Mouse (Mus musculus): Measurements from ENCODE around the gene Metap1. TPM values are rescaled to one million over a fixed set of nuclear protein-coding genes. Genes with fewer than 3 reads are reported as not detected.
A peak's percentile ranks its signal among the peaks of the same experiment; 100 is the strongest.

The Metap1 gene
- polyA plus RNA-seq, 1 experiment from 2014 or later, result 48.0 TPM

DNA sequence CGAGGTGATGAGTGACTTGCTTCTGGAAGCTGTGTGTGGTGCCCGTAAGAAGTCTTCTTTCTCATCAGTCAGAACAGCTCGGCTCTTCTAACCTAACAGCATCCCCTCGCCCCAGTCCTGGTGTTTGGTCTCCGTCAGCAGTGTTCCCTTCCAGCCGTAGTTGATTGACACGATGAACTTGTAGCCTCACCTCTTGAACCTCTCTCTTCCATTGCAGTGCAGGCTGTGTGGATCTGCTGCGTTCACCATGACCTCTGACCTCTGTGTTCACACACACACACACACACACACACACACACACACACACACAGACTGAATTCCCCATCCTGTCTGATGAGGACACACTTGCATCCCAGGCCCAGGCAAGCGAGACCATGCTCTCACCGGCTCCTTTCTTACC is 37.1 kb downstream of the Metap1 start:
- no peak overlapping the region for H3K27ac ChIP-seq (ENCODE audit: low read depth, low read length)
- 0 out of 2 replicates have a peak overlapping the region, but pooled peaks have one; percentile 16 for H3K9ac ChIP-seq (ENCODE audit: low read depth, low read length)
- H3K4me3 ChIP-seq (ENCODE audit: low read depth, low read length), result no peak overlapping the region
- peaks cover 11% of the 10 kb centered on the region for H3K4me1 ChIP-seq (ENCODE audit: control insufficient read depth, insufficient read depth, low read length)
- no peak for ATAC-seq (replicated peaks; ENCODE audit: insufficient number of reproducible peaks, low FRiP score, low TSS enrichment)
- no peaks in the 10 kb centered on the region for H3K27me3 ChIP-seq (ENCODE audit: control insufficient read depth, insufficient read depth, low read length)
- no peak overlapping the region for H3K4me2 ChIP-seq
- peaks cover 27% of the 10 kb centered on the region for H3K36me3 ChIP-seq (ENCODE audit: control insufficient read depth, insufficient read depth, low read length)
- WGBS (ENCODE audit: insufficient replicate concordance), result 81% methylated on average over 10 of the region's 10 CpGs
- H3K9me3 ChIP-seq (replicated peaks; ENCODE audit: control insufficient read depth, low read length), result no peaks in the 10 kb centered on the region

- peaks cover 32% of the 10 kb centered on the region for H3K36me3 ChIP-seq (ENCODE audit: control insufficient read depth, insufficient read depth, low read length)
- ATAC-seq (replicated peaks; ENCODE audit: insufficient number of reproducible peaks, low FRiP score, low TSS enrichment), result no peak
- no peaks in the 10 kb centered on the region for H3K27me3 ChIP-seq (ENCODE audit: control insufficient read depth, insufficient read depth, low read length)
- no peaks in the 10 kb centered on the region for H3K9me3 ChIP-seq (replicated peaks; ENCODE audit: control insufficient read depth, low read length)
- WGBS (ENCODE audit: insufficient replicate concordance), result 66% methylated on average over 12 of the region's 12 CpGs
- peaks cover 18% of the 10 kb centered on the region for H3K4me1 ChIP-seq (ENCODE audit: control insufficient read depth, insufficient read depth, low read length)
- no peak overlapping the region for H3K27ac ChIP-seq (ENCODE audit: low read depth, low read length)
- H3K4me2 ChIP-seq, result no peak overlapping the region
- no peak overlapping the region for H3K4me3 ChIP-seq (ENCODE audit: low read depth, low read length)
- H3K9ac ChIP-seq (ENCODE audit: low read depth, low read length), result no peak overlapping the region
These were observed 41.0 kb downstream of the Metap1 start for GRCm38 (mm10) chr3:138448077-138448860.

GRCm38 (mm10) chr3:138443465-138443771 is 45.9 kb downstream of the Metap1 start:
- no peaks in the 10 kb centered on the region for H3K9me3 ChIP-seq (replicated peaks; ENCODE audit: control insufficient read depth, low read length)
- H3K9ac ChIP-seq (ENCODE audit: low read depth, low read length), result peak overlapping the region; percentile 97
- H3K27ac ChIP-seq (ENCODE audit: low read depth, low read length), result peak overlapping the region; percentile 87
- ATAC-seq (replicated peaks; ENCODE audit: insufficient number of reproducible peaks, low FRiP score, low TSS enrichment), result no peak
- H3K4me3 ChIP-seq (ENCODE audit: low read depth, low read length), result peak overlapping the region; percentile 91
- peak overlapping the region; percentile 80 for H3K4me2 ChIP-seq
- peaks cover 11% of the 10 kb centered on the region for H3K36me3 ChIP-seq (ENCODE audit: control insufficient read depth, insufficient read depth, low read length)
- WGBS (ENCODE audit: insufficient replicate concordance), result 4% methylated on average over 9 of the region's 9 CpGs
- no peaks in the 10 kb centered on the region for H3K27me3 ChIP-seq (ENCODE audit: control insufficient read depth, insufficient read depth, low read length)
- H3K4me1 ChIP-seq (ENCODE audit: control insufficient read depth, insufficient read depth, low read length), result peaks cover 18% of the 10 kb centered on the region

DNA sequence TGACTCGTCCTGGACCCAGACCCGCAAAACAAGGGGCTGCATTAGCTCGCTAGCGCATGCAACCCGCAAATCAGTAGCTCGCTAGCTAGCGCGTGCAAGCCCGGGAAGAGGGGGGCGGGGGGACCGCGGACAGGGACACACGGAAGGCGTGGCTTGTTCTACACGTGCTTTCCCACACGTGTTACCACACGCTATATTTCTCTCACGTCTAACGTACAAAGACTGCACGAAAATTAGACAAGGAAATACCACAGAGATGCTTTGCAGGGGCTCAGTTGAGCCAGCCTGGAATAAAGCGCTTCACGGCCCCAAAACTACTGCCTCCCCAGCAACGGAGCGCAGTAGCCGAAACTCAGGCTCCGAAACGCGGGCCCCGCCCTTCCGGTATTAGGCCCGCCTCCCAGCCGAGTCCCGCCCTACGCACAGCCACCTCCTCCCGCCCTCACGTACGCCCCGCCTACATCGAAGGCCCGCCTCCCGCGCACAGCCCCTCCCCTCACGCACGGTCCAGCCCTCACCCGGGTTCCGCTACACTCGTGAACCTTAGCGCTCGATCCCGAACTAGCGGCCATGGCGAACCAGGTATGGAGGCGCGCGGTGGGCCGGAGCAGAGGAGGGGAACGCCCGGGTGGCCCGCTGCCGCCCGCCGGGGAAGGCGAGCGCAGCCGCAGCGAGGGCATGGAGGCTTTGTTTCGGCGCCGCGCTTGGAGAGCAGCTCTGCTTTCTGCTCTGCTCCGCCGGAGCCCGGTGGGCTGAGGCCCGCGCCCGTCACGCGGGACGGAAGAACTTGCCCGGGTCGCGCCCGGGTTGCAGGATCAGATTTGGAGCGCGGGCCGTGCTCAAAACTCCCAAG is 46.5 kb downstream of the Metap1 start, which contains the start of gene Adh5:
Adh5 (plus strand) TSS at position 482 of the 853 bp plus-strand sequence.
- Histone ChIP-seq H3K36me3 (ENCODE audit: control insufficient read depth, insufficient read depth, low read length) (peaks cover 11% of the 10 kb centered on the region), H3K4me3 (ENCODE audit: low read depth, low read length) (peak within 1 kb of the TSS; percentile 91), H3K9me3 (replicated peaks; ENCODE audit: control insufficient read depth, low read length) (no peaks in the 10 kb centered on the region), H3K27me3 (ENCODE audit: control insufficient read depth, insufficient read depth, low read length) (no peaks in the 10 kb centered on the region), H3K27ac (ENCODE audit: low read depth, low read length) (peak within 1 kb of the TSS; percentile 87), H3K9ac (ENCODE audit: low read depth, low read length) (peak within 1 kb of the TSS; percentile 97), H3K4me1 (ENCODE audit: control insufficient read depth, insufficient read depth, low read length) (peaks cover 13% of the 10 kb centered on the region), H3K4me2 (peak within 1 kb of the TSS; percentile 80)
- WGBS (ENCODE audit: insufficient replicate concordance), result under 1% methylated on average over 86 of the region's 86 CpGs
- ATAC-seq (replicated peaks; ENCODE audit: insufficient number of reproducible peaks, low FRiP score, low TSS enrichment), result peak; percentile 100

DNA sequence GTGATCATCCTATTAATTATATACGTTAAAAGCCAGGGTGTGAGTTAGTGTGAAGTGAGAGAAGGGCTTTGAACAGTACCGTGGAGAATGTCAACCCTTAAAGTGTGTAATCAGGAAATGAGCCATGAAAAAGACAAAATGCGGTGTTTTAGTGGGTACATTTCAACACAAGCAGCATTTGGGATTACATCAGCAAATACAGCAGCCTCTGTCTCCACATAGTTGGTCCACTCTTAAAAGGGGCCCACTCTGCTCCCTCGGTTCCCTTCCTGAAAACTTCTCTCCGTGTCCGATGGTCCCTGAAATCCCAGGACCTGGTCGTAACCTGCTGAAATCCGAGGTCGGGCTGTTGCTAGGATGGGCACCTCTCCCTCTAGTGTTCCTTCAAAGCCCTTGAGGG is 47.1 kb downstream of the Metap1 start:
- ATAC-seq (replicated peaks; ENCODE audit: insufficient number of reproducible peaks, low FRiP score, low TSS enrichment), result no peak
- Histone ChIP-seq H3K4me3 (ENCODE audit: low read depth, low read length) (peak overlapping the region; percentile 91), H3K4me2 (peak overlapping the region; percentile 80), H3K4me1 (ENCODE audit: control insufficient read depth, insufficient read depth, low read length) (peaks cover 9% of the 10 kb centered on the region), H3K9ac (ENCODE audit: low read depth, low read length) (peak overlapping the region; percentile 97), H3K27me3 (ENCODE audit: control insufficient read depth, insufficient read depth, low read length) (no peaks in the 10 kb centered on the region), H3K36me3 (ENCODE audit: control insufficient read depth, insufficient read depth, low read length) (peaks cover 11% of the 10 kb centered on the region), H3K27ac (ENCODE audit: low read depth, low read length) (peak overlapping the region; percentile 87), H3K9me3 (replicated peaks; ENCODE audit: control insufficient read depth, low read length) (no peaks in the 10 kb centered on the region)
- 9% methylated on average over 9 of the region's 9 CpGs for WGBS (ENCODE audit: insufficient replicate concordance)

DNA sequence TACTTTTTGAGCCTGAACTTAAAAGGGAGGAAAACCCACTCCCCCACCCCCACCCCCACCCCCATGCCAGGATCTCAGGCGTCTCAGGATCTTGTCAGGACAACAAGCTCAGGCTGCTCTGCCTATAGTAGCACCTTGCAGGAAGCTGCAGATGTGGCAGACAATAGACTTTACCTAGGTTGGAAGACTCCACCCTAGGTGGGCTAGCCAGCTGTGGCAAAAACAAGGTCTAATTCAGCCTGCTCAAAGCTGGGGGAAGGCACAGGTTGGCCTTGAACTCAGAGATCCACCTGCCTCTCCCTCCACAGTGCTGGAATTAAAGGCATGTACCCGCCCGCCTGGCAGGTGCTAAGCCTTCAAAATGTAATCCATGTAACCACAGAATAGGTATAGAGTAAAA is 50.6 kb downstream of the Metap1 start:
- 85% methylated on average over 3 of the region's 3 CpGs for WGBS (ENCODE audit: insufficient replicate concordance)
- H3K27me3 ChIP-seq (ENCODE audit: control insufficient read depth, insufficient read depth, low read length), result no peaks in the 10 kb centered on the region
- no peak overlapping the region for H3K9ac ChIP-seq (ENCODE audit: low read depth, low read length)
- H3K27ac ChIP-seq (ENCODE audit: low read depth, low read length), result no peak overlapping the region
- H3K9me3 ChIP-seq (replicated peaks; ENCODE audit: control insufficient read depth, low read length), result 0 out of 2 replicates have a peak, but pooled peaks cover 3% of the 10 kb centered on the region
- no peak overlapping the region for H3K4me3 ChIP-seq (ENCODE audit: low read depth, low read length)
- no peak overlapping the region for H3K4me2 ChIP-seq
- ATAC-seq (replicated peaks; ENCODE audit: insufficient number of reproducible peaks, low FRiP score, low TSS enrichment), result no peak
- peaks cover 2% of the 10 kb centered on the region; the same call in 1 of the 2 replicates for H3K4me1 ChIP-seq (ENCODE audit: control insufficient read depth, insufficient read depth, low read length)
- no peaks in the 10 kb centered on the region for H3K36me3 ChIP-seq (ENCODE audit: control insufficient read depth, insufficient read depth, low read length)

GRCm38 (mm10) chr3:138431835-138432234 is 57.5 kb downstream of the Metap1 start:
- H3K9ac ChIP-seq (ENCODE audit: low read depth, low read length), result no peak overlapping the region
- H3K9me3 ChIP-seq (replicated peaks; ENCODE audit: control insufficient read depth, low read length), result 0 out of 2 replicates have a peak, but pooled peaks cover 3% of the 10 kb centered on the region
- no peaks in the 10 kb centered on the region for H3K27me3 ChIP-seq (ENCODE audit: control insufficient read depth, insufficient read depth, low read length)
- 68% methylated on average over 2 of the region's 2 CpGs for WGBS (ENCODE audit: insufficient replicate concordance)
- no peak overlapping the region for H3K27ac ChIP-seq (ENCODE audit: low read depth, low read length)
- H3K36me3 ChIP-seq (ENCODE audit: control insufficient read depth, insufficient read depth, low read length), result no peaks in the 10 kb centered on the region
- H3K4me1 ChIP-seq (ENCODE audit: control insufficient read depth, insufficient read depth, low read length), result no peaks in the 10 kb centered on the region
- no peak overlapping the region for H3K4me3 ChIP-seq (ENCODE audit: low read depth, low read length)
- H3K4me2 ChIP-seq, result no peak overlapping the region
- no peak for ATAC-seq (replicated peaks; ENCODE audit: insufficient number of reproducible peaks, low FRiP score, low TSS enrichment)

GRCm38 (mm10) chr3:138430360-138430976 is 58.8 kb downstream of the Metap1 start:
- Histone ChIP-seq H3K4me1 (ENCODE audit: control insufficient read depth, insufficient read depth, low read length) (no peaks in the 10 kb centered on the region), H3K27me3 (ENCODE audit: control insufficient read depth, insufficient read depth, low read length) (no peaks in the 10 kb centered on the region), H3K4me2 (no peak overlapping the region), H3K4me3 (ENCODE audit: low read depth, low read length) (no peak overlapping the region), H3K9ac (ENCODE audit: low read depth, low read length) (no peak overlapping the region), H3K27ac (ENCODE audit: low read depth, low read length) (no peak overlapping the region), H3K36me3 (ENCODE audit: control insufficient read depth, insufficient read depth, low read length) (no peaks in the 10 kb centered on the region), H3K9me3 (replicated peaks; ENCODE audit: control insufficient read depth, low read length) (no peaks in the 10 kb centered on the region)
- ATAC-seq (replicated peaks; ENCODE audit: insufficient number of reproducible peaks, low FRiP score, low TSS enrichment), result no peak
- 61% methylated on average over 6 of the region's 6 CpGs for WGBS (ENCODE audit: insufficient replicate concordance)
